Mouse (Mus musculus) left cerebral cortex, adult 8-10 months (tissue): Measurements from ENCODE around the gene Apobec4. TPM values are rescaled to one million over a fixed set of nuclear protein-coding genes. Genes with fewer than 3 reads are reported as not detected.

Experiments
- DNase-seq, 2 experiments: peaks; one replicate each; pipeline ENCODE4 v3.0.0; 2022; ENCODE audit warnings: low spot score in 2 of 2
- total RNA-seq, 4 experiments: library from RNA; stranded (reverse); gene quantifications; 2 replicates each; pipeline ENCODE4 v1.2.4; 2022

Apobec4 gene
- total RNA-seq, 4 experiments from 2014 or later, result not detected

- no peak for DNase-seq
Observed at GRCm38 (mm10) chr1:152804907-152805306, 54.6 kb downstream of the Apobec4 start.

Other genes starting within 250 kb of the Apobec4 start
- gene Rgl1, start 15.8 kb downstream of the Apobec4 start, total RNA-seq, result 100 to 1,000 TPM; 100 to 110 (median 103) TPM
- gene Arpc5, start 16.0 kb downstream of the Apobec4 start, total RNA-seq, result 10 to 100 TPM; 70.5 to 87.7 (median 83.5) TPM
- 10 to 100 TPM in 1 of 4 experiments, 1 to 10 TPM in 3; 3.7 to 10.2 (median 6.4) TPM for gene Ncf2, start 49.6 kb downstream of the Apobec4 start, total RNA-seq
- 10 to 100 TPM; 81.6 to 88.9 (median 83.4) TPM for gene Smg7, start 152.1 kb downstream of the Apobec4 start, total RNA-seq
- 100 to 1,000 TPM; 152 to 174 (median 163) TPM for gene Nmnat2, start 204.4 kb downstream of the Apobec4 start, total RNA-seq